Mouse (Mus musculus) myocyte (in vitro differentiated cells): ENCODE measurements at regions not wholly inside any gene's neighbourhood (a gene's known extent, or its start where the extent isn't known, plus 50 kb on each side); places are given as distances from the start of the nearest gene placed in this dataset.

Experiments
- CEBPB ChIP-seq: IDR thresholded peaks from 2 replicates; pipeline ENCODE4 v1.6.1; 2011; ENCODE audit warnings: mild to moderate bottlenecking, moderate library complexity; ENCODE audit not compliant: poor library complexity, insufficient read depth, severe bottlenecking
- E2F4 ChIP-seq: IDR thresholded peaks from one replicate; pipeline ENCODE4 v1.6.1; 2011; ENCODE audit warnings: mild to moderate bottlenecking, control low read depth, moderate library complexity; ENCODE audit not compliant: insufficient read depth
- POLR2A ChIP-seq: IDR thresholded peaks from one replicate; pipeline ENCODE4 v1.6.1; 2011; ENCODE audit warnings: low read depth, mild to moderate bottlenecking, control low read depth, moderate library complexity; ENCODE audit not compliant: insufficient read length
- USF1 ChIP-seq: IDR thresholded peaks from one replicate; pipeline ENCODE4 v1.6.1; 2011; ENCODE audit warnings: low read depth, mild to moderate bottlenecking, control low read depth, moderate library complexity

DNA sequence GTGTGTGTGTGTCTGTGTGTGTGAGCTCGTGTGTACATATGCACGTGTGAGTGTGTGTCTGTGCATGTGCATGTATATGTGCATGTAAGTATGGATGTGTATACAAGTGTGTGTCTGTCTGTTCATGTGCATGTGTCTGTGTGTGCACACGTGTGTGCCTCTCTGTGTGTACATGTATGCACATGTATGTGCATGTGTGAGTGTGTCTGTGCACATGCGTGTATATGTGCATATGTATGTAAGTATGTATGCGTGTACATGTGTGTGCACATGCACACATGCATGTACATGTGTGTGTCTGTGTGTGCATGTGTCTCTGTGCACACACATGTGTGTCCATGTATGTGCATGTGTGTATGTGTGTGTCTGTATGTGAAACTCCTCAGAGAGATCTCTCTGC lies 55.6 kb upstream of the Kras start:
- no peak for TF ChIP-seq E2F4
- no peak for TF ChIP-seq POLR2A
- no peak for TF ChIP-seq USF1
- TF ChIP-seq CEBPB: no peak
